Comparison of ENCODE assay signal across 8 mouse cellular contexts in genomic region chr1:37872131-37873067, GRCm38 (mm10). TPM values are rescaled to one million over a fixed set of nuclear protein-coding genes. Genes with fewer than 3 reads are reported as not detected.
DNase-seq lines count a peak whose midpoint lies in the region; ATAC-seq lines count a peak whose summit lies in the region.

No protein-coding gene starts in this region.

- H3K27ac ChIP-seq in hindbrain, embryonic 15.5 days (replicated peaks), result peak overlapping the region; percentile 80

- peaks cover 25% of the 10 kb centered on the region for H3K36me3 ChIP-seq in hindbrain, embryonic 15.5 days

- DNase-seq in cerebellum, postnatal 4 days (ENCODE audit: low spot score in 2 of 2), result peak; percentile 30 to 62
- peak; percentile 76 to 82 for DNase-seq in frontal cortex, postnatal 36 days (ENCODE audit: low spot score in 2 of 2)
- DNase-seq in left cerebral cortex, adult 18-20 months (ENCODE audit: low spot score in 2 of 2), result peak; percentile 61 to 75
- DNase-seq in lung, postnatal 4 days, result peak; percentile 85 to 88
- peak; percentile 41 for DNase-seq in retina, postnatal 7 days (ENCODE audit: low read depth, low spot score)
- DNase-seq in urinary bladder, adult 2 months (ENCODE audit: low spot score), result peak; percentile 42

- peak overlapping the region; percentile 49 for H3K9ac ChIP-seq in hindbrain, embryonic 15.5 days

- 7% methylated on average over 33 of the region's 33 CpGs for WGBS in hindbrain, embryonic 15.5 days

- H3K4me3 ChIP-seq in hindbrain, embryonic 15.5 days, result peak overlapping the region; percentile 46

- peak; percentile 91 for ATAC-seq in activated CD4-positive, CD25-positive, alpha-beta regulatory T cell, adult 4 months
- ATAC-seq in hindbrain, embryonic 15.5 days (ENCODE audit: low FRiP score, low read depth), result peak; percentile 91

- H3K9me3 ChIP-seq in hindbrain, embryonic 15.5 days, result no peaks in the 10 kb centered on the region

- peak overlapping the region; percentile 84 for H3K4me2 ChIP-seq in hindbrain, embryonic 15.5 days

- H3K4me1 ChIP-seq in hindbrain, embryonic 15.5 days (replicated peaks), result peaks cover 15% of the 10 kb centered on the region

- H3K27me3 ChIP-seq in hindbrain, embryonic 15.5 days, result no peaks in the 10 kb centered on the region

RNA-seq across cellular contexts. Expression of gene Lipt1, which starts 0.9 kb away (rescaled TPM):
- 1 to 10 TPM; 5.6 to 9.3 TPM for polyA plus RNA-seq in activated CD4-positive, CD25-positive, alpha-beta regulatory T cell, adult 4 months (2017; shearing (Covaris generic))
- polyA plus RNA-seq in hindbrain, embryonic 15.5 days (2015; fragmentation: Nextera tagmentation; extraction: Ambion mirVana), result 7.9 and 8.5 TPM in 2 replicates
- total RNA-seq in left cerebral cortex, adult 18-20 months (2021), result 1 to 10 TPM; 8.8 to 9.4 TPM
- 6.5 and 6.6 TPM in 2 replicates for polyA plus RNA-seq in urinary bladder, adult 2 months (2012; rRNA removed)

RNA-seq across cellular contexts. Expression of gene Tsga10, which starts 6.2 kb away (rescaled TPM):
- polyA plus RNA-seq in activated CD4-positive, CD25-positive, alpha-beta regulatory T cell, adult 4 months (2017; shearing (Covaris generic)), result 1 to 10 TPM in 1 of 2 experiments, under 1 TPM in 1; 0.99 to 1.5 TPM
- 15.3 and 15.6 TPM in 2 replicates for polyA plus RNA-seq in hindbrain, embryonic 15.5 days (2015; fragmentation: Nextera tagmentation; extraction: Ambion mirVana)
- 10 to 100 TPM; 17.8 to 19.3 TPM for total RNA-seq in left cerebral cortex, adult 18-20 months (2021)
- 4.6 TPM in 2 replicates for polyA plus RNA-seq in urinary bladder, adult 2 months (2012; rRNA removed)

RNA-seq across cellular contexts. Expression of gene Mitd1, which starts 17.8 kb away (rescaled TPM):
- polyA plus RNA-seq in activated CD4-positive, CD25-positive, alpha-beta regulatory T cell, adult 4 months (2017; shearing (Covaris generic)), result 10 to 100 TPM; 95.3 to 98.6 TPM
- 14.4 and 15.7 TPM in 2 replicates for polyA plus RNA-seq in hindbrain, embryonic 15.5 days (2015; fragmentation: Nextera tagmentation; extraction: Ambion mirVana)
- total RNA-seq in left cerebral cortex, adult 18-20 months (2021), result 10 to 100 TPM; 10.7 to 11.3 TPM
- polyA plus RNA-seq in urinary bladder, adult 2 months (2012; rRNA removed), result 24.1 and 28.6 TPM in 2 replicates

RNA-seq across cellular contexts. Expression of gene Mrpl30, which starts 17.9 kb away (rescaled TPM):
- 100 to 1,000 TPM; 236 to 269 TPM for polyA plus RNA-seq in activated CD4-positive, CD25-positive, alpha-beta regulatory T cell, adult 4 months (2017; shearing (Covaris generic))
- polyA plus RNA-seq in hindbrain, embryonic 15.5 days (2015; fragmentation: Nextera tagmentation; extraction: Ambion mirVana), result 251 and 252 TPM in 2 replicates
- total RNA-seq in left cerebral cortex, adult 18-20 months (2021), result 100 to 1,000 TPM; 139 to 146 TPM
- polyA plus RNA-seq in urinary bladder, adult 2 months (2012; rRNA removed), result 125 and 139 TPM in 2 replicates

RNA-seq across cellular contexts. Expression of gene Lyg2, which starts 43.9 kb away (rescaled TPM):
- polyA plus RNA-seq in activated CD4-positive, CD25-positive, alpha-beta regulatory T cell, adult 4 months (2017; shearing (Covaris generic)), result not detected
- not detected in 2 replicates for polyA plus RNA-seq in hindbrain, embryonic 15.5 days (2015; fragmentation: Nextera tagmentation; extraction: Ambion mirVana)
- total RNA-seq in left cerebral cortex, adult 18-20 months (2021), result not detected
- polyA plus RNA-seq in urinary bladder, adult 2 months (2012; rRNA removed), result not detected in 2 replicates

Comparison
In these comparisons a context has a peak if more than half of its experiments do, and no peak if none do; other contexts are left out.
1. Peak in every context shown above with its lines: DNase-seq, ATAC-seq, H3K4me3 ChIP-seq and H3K27ac ChIP-seq.